Mouse (Mus musculus) gastrocnemius, postnatal 10 days (tissue): Measurements from ENCODE around the gene Fgfr2. TPM values are rescaled to one million over a fixed set of nuclear protein-coding genes. Genes with fewer than 3 reads are reported as not detected.

Source experiments
- DNase-seq: peaks from one replicate; pipeline ENCODE4 v3.0.0; 2021; ENCODE audit warnings: mixed read lengths
- total RNA-seq, 2 experiments: library from RNA; stranded (reverse); gene quantifications; 2 replicates each; pipeline ENCODE4 v1.2.3; 2021

Gene Fgfr2
- total RNA-seq, 2 experiments from 2014 or later: 3.0 to 6.1 TPM

DNA sequence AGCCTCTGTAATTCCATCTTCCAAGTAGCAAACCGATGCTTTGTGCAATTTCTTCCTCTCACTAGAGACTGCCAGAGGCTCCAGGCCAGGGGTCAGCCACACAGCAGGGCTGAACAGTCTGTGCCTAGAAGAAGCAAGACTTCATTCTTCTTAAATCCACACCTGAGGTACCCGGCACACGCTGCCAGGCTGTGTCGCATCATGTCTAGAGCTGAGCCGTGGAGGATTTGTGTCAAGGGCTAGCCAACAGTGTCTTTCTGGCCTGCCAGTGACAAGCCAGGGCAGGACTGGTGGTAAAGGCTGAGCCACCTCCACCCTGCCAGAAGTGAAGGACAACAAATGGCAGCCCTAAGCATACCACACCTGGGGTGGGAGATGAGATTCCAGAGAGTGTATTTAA lies 2910.0 kb downstream of the Fgfr2 start:
- DNase-seq: no peak

DNA sequence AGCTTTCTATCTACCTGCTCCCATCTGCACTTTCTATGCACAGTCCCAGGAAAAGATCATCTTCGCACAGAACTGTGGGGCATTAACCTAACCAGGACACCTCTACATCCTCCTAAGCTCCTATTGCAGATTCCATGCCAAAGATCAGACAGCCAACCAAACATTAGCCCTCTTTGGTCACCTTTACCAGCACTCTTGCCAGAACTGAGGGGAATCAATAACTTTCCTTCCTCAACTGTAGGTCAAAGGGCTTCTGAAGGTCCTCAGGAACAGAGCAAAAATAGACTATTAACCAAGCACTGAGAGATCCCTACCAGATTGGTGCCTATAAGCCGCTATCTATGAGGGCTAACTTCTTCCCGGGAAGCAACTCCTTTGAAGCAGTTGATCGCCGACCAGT lies 2911.7 kb downstream of the Fgfr2 start:
- no peak for DNase-seq

DNA sequence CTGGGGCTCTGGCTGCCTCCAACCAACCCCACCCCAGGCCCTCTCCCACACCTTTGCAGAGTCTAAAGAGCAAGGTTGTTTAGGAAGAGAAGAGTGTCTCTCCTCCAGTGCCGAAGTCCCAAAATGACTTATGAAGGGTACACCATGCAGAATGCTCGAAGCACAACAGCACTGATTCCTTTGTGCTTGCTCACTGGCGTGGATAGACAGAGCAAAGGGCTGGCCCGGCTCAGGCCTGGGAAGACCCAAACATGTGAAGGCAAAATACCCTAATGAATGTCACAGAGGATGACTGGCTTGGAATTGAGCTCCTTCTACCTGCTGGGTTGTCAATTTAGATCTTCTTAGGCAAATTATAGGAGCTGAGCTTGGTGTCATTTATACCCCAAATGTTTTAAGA lies 2914.5 kb downstream of the Fgfr2 start:
- no peak for DNase-seq

DNA sequence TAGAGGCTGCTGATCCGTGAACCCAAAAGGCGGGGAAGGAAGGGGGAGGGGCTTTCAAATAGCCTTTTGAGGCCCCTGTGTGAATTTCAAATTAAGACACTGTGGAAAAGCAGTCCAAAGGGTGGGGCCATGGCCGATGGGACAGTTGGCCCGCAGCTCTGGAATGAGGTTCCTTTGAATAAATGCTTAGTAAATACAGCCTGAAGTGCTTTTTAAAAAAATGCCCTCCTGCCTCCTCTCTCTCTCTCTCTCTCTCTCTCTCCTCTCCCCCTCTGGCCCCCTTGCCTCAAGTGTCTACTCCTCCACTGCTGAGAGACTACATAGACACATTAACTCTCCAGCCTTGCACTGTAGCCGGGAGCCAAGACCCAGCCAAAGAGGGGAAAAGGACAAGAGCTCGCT lies 2917.0 kb downstream of the Fgfr2 start:
- DNase-seq: no peak

DNA sequence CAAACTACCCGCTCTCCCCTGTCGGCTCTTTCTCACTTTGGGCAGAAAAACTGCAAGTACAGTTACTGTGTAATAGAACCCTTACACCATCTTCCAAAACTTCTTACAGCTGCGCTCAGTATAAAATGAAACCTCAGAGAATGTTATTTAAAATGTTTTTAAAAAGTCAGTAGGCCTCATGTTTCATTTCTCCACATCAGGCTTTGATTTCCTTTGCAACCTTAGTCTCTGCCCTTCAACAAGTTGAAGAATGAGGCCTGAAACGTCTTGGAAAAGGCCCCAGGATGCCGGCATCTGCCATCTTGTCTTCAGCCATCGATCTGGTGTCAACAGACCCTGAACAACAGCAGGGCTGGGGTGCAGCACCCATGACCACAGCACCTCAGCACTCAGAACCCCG lies 2918.0 kb downstream of the Fgfr2 start:
- DNase-seq: no peak

DNA sequence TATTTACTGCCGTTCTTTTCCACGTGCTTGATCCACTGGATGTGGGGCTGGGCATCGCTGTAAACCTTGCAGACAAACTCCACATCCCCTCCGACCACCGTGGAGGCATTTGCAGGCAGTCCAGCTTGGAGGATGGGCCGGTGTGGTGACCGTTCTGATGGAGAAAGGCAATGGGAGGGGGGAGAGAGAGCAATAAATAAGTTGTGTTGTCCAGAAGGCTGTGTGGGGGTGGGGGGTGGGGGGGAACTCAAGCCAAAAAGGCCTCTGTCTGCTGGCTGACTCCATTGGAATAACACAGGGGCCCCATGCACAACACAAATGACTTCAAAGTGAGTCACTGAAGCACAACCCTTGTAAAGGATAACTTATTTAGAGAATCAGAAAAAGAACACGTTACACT lies 2922.1 kb downstream of the Fgfr2 start:
- DNase-seq: no peak

DNA sequence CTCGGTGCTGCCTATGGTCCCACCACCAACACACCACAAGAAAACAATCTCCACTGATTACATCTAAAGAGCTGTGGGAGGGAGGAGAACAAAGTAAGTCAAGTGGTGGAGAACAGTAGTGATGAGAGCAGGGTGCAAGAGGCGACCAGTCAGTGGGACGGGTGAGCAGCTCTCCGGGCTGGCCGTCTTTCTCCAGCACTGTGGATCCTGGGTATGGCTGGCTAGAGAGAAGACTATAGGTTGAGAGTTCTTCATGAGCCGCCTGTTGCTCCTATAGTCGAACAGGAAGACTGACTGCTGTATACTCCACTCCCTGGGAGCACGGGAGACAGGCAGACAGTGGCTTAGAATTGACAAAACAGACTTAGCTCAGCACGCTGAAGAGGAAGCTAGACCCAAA lies 2923.2 kb downstream of the Fgfr2 start:
- DNase-seq: no peak

DNA sequence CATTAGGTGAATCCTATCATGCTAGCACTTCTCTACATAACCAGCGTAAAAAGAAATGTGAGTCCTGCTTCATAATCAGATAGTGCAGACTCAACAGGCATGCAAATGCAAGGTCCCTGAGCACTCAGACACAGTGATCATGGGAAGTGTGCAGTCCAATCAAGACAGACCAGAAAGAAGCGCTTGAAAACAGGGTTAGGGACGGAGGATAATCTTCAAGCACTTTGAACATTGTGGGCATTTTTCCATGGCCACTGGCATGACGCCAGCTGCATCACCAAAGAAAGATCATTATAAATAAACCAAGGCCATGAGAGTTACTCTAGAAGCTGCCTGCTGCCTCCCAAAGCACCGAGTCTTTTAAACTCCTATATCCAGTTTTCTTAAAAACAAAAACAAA lies 2923.8 kb downstream of the Fgfr2 start:
- no peak for DNase-seq

DNA sequence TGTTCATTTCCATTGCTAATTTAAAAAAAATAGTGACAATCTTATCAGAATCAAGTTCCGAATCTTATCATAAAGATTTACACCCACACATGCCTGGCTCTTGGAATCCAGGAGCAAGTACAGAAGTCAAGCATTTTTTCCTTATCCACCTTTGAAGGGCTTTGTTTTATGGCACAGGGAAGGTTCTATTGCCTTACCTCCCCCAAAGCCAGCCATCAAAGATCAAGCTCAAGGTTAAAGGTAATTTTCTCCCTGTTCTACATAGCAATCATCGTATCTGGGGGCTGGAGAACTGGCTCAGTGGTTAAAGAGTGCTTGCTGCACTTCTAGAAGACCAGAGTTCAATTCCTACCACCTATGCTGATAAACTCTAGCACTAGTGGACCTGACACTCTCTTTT lies 2928.1 kb downstream of the Fgfr2 start:
- DNase-seq: no peak

DNA sequence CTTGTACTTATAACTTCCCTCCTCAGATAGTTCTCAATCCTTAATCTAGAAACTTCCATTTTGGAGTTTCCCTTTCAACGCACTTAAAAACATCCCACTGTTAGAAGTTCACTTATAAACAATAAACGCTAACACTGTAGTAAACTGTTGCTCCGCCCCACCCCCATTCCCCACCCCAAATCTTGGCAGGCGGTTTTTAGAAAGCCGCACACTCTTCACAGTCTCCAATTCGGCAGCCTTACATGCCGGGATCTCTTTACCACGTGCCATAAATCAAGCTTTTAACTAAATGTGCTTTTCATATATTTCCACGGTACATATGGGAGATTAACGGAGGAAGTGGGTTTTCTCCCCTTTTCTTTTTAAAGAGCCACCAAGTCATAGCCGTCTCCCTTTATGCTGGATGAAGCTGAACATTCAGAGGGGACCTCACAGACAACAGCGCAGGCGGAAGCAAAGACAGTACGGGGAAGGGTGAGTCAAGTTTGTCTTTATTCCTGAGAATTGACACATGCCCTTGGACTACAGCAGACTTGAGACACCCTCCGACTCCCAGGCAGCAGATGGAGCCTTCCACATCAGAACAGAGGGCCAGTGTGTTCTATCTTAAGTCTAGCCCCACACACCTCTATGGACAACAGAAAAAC lies 2932.7 kb downstream of the Fgfr2 start:
- DNase-seq: no peak

DNA sequence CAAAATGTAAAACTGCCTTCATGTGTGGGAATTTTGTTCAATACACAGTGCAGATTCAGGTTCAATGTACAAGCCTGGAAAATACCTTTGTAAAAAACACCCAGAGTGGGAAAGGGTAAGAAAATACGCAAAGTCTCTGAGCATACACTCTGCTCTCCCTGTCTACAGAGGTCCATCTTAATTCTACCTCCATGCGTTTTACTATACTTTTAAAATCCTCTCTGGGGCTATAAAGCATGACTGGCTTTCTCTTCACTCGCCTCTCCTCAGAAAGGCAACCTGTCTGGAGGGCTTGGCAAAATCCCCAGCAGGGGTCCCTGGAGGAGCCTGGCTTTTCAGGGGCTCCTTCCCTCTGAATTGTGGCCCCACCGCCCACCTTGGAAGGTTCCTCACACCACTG lies 2933.2 kb downstream of the Fgfr2 start:
- DNase-seq: no peak

DNA sequence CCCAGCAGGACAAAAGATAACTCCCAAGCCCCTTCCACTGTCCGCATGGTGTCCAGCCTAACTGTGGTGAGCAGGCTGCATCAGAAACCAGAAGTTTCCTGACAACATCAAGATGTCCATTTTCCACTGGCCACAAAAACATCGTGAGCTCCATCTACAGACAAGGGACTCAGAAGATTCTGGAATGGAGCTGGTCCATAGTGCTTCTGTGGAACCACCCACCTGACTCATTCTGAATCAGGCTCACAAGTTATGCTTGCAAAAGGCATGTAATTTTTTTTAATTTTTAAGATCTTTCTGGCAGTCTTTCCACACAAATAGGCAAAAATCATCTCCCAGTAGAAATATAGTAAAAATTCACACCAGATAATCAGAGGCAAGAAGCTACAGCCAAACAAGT lies 2935.0 kb downstream of the Fgfr2 start:
- no peak for DNase-seq

DNA sequence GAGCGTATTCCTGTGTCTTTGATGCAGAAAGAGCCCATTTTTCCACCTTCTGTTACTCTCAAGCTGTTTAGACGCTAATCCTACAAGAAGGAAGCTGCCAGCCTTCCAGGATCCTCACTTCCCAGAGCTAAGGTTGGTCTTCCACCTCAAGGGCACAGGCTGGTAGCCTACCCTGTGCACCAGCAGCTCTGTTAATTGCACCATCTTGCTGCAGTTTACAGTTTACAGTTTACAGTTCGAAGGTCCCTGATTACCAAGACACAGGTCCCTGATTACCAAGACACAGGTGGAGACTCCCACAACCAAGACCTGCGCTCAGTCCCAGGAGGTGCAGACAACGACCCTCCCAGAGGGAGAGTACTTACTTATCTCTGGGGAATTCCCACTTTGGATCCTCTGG lies 2938.3 kb downstream of the Fgfr2 start:
- DNase-seq: no peak

DNA sequence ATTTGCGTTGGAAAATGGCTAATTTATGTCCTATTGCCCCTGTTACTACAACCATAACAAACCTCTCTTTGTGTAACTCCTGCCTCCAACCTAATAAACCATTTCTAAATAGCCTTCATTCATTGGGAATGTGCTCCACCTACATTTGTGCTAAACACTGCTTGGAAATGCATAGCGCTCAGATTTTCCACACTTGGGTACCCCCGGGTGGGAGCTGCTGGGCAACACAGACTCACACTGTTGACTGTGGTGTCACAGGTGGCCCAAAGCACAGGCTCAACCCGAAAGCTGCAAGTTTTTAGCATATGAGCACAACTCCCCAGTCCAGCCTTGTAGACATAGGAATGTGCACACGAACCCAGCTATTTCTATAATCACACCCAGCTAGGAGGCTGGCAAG lies 2939.2 kb downstream of the Fgfr2 start:
- no peak for DNase-seq

DNA sequence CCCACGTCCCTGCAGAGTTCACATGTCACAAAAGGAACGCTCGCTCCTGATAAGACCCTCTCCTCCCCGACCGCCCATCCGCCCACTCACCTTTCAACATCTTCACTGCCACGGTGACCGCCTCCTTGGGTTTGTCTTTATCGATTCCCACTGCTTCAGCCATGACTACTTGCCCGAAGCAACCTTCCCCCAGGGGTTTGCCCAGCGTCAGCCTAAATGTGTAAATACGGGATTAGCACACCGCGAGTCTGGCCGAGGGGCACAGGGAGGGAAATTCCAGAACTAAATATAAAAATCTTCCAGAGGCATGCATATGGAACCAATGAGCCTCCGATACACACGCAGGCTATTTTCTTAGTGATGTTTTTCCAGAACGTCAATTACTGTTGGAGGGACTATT lies 2940.6 kb downstream of the Fgfr2 start:
- DNase-seq: no peak

DNA sequence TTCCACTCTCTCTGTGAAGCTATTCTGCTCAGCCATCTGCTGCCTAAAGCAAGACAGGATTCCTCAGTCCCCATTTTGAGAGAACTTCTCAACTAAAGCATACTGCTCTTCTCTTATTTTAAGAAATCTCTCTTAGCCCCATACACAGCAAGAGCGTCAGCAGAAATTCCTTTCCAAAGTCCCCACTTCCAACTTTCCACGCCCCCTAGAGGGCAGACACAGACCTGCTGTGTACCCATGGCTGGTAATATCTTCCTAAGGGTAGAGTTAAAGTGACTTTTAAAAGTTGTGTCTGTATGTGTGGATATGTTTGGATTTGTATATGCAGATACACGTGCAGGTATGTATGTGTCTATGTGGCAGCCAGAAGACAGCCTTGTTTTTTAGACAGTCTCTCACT lies 2944.2 kb downstream of the Fgfr2 start:
- DNase-seq: no peak

DNA sequence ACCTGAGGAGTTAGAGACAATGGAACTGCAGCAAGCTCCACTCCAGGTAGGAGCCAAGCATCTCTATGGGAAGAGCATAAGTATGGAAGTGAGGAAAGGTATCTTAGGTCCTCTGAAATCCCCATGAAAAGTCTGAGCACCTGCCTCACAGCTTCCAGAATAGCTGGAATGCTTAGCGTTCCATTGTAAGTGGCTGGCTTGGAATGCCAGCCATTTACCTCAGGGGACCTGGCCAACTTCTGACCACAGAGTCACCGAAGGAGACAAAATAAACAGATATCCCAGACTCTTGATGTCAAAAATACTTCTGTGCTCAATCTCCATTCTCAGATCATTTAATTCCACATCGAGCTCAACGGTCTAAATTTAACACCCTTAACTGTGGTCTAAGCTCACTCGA lies 2946.1 kb downstream of the Fgfr2 start:
- no peak for DNase-seq

DNA sequence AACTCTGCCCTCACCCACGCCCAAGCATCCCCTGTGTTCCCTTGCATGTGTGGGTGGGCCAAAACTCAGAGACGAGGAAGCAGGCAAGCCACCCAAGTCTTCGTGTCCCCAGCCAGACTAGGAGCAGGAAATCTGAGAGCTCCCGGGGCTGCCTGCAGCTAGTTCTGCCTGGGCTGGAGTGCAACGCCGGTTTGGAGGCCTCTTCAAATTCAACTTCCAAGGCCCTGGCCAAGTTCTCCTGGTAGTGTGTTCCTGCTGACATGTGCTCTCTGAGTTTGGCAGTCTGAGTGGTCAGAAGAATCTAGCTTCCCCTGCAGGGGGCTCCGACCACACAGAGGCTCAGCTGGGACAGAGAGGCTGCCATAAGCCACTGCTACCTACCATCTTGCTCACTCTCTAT lies 2948.6 kb downstream of the Fgfr2 start:
- DNase-seq: peak; percentile 37

DNA sequence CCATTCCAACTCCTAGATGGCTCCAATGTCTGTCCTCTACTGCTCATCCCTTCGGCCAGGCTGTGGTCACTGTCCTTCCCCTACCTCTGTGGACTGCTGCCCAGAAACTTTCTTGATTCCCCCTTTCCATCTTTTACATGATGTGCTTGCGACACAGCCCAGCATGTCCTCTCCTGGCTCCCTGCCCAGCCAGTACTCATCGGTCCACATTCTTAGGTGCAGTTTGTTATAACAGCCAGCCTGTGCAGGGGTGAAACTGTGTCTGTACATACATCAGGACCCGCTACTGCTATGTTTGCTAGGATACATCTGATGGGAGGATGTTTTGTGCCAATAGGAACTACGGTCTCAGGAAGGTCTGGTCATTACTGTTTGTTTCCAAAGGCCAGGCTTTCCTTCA lies 2949.2 kb downstream of the Fgfr2 start:
- DNase-seq: no peak

DNA sequence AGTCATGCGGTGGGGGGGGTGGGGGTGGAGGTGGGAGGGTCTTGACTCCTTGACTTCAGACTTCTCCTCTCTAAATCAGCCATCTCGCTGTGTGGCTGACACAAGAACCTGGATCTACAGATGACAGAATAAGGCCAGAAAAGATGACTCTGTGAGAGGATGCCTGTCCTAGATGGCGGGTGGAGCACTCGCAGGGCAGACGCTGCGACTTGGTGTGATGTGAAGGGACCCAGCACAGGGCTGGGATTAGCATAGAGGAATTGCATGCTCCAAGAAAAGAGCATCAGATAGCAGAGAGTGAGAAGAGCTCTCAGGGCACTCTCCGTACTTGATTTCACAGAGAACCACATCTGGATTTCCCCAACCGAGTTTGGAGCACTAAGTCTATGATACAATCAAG lies 2953.0 kb downstream of the Fgfr2 start:
- DNase-seq: no peak

DNA sequence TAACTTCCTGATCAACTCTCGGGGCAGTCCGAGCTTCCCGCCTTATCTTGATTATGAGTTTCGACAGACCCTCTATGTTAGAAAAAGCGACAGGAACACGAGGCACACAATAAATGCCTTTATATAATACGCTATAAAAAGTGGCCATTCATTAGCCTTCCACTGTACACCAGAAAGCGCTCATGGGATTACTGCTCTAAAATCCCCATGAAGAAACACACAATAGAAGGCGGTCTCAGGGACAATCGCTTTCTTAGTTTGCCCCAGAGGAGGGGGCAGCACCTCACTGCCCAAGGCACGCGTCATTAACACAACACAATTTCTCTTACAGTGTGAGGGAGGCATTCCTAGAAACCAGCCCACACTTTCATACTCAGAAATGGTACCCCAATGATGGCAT lies 2954.9 kb downstream of the Fgfr2 start:
- DNase-seq: no peak

DNA sequence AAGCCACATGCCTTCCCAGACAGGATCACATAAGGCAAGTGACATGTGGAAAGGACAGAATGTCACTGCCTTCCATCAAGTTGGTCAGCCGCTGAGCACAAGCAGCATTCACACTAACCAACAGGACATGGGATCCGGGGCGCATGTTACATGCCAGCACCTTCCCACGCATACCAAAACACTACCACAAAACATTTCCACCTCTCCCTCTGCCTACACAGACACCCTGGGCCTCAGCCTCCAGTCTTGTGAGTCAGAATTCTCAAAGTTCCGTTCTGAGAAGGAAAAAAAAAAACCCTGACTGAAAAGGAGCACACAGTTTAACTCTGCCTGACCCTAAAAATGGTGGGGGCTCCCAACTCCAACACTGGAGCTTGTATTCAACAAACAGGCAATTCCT lies 2955.9 kb downstream of the Fgfr2 start:
- no peak for DNase-seq

DNA sequence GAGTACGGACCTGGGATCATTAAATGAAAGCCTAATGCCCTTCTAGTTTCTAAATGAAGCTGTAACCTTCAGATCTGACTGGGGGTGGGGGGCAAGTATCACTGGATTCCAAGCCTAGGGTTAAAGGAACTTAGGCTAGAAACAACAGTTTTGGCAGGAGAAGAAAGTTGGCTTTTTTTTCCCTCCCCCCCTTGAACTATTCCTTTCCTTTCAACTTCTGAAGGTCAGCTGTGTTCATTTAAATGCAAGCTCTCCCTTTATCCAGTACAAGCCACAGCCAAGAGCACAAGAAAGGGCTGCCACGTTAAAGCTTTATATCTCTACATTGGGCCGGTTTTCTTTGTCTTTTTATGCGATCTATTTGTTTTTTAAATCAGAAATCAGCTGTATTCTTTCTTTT lies 2957.0 kb downstream of the Fgfr2 start:
- no peak for DNase-seq

DNA sequence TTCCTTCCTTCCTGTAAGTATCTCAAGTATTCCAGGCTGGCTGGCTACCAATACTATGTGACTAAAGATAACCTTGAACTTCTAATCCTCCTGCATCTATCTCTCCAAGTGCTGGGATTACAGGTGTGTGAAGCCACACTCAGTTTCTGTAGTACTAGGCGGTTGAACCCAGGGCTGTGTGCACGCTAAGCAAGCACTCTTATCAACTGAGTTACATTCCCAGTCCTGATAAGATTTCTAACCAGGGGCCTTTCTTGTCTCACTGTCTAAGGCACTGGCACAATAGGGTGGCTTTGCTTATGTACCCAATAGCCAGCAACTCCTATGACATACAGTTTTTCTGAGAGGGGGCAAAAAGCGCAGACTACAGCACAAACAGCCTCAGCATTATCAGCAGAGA lies 2957.7 kb downstream of the Fgfr2 start:
- DNase-seq: no peak

DNA sequence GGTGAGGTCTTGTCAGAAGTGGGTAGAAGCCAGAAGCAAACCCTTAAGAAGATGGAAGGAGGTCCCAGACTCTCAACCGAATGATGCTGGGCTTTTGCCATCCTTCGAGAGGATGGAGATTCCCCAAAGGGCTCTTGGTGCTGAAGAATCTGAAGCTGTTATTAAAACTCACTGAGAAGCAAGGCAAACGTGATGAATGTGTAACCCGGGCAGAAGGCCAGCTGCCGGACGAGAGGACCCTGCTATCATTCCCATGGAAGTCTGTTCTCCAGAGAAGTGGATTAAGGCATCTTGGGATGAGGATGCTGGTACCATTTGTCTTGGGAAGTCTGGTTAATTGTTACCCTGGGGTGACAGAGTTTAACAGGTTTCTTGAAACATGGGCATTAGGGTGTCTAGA lies 2960.4 kb downstream of the Fgfr2 start:
- DNase-seq: no peak
